Comparison of ENCODE assay signal across 8 mouse cellular contexts in the genomic region with DNA sequence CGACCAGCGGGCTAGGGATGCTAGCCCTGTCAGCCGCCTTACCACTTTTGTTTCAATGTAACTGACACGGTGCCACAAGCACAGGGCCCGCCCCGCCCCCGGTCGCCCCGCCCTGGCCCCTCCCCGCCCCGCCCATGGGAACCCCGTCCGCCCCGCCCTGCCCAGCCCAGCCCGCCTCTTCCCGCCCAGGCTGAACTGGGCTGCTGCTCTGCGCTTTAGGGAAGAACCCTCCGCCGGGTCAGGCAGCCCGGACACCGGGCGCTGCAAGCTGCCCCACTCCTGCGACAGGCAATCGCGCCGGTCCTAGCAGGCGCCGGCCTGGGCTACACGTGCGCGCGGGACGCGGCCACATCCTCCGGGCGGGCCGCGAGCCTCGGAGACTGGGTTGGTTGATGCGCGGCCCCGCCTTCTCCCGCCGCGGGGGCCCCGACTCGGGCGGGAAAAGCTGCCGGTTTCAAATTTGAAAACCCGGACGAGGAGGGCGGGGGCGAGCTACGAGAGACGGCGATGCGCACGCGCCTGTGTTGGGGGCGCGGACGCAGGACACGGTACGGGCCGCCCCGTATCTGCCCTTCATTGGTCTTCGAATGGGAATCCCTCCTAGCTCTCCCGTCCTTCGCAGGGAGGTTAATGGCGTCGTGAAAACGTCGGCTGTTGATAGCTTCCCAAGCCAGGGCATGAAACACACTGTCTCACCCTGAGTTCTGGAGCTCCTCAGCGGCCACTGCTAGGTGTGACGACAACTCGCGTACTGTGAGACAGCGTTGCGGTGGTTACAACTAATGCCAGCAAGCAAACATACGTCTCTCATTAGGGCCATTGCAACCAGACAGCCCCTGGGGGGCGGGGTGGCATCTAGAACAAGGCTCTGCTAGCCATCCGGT. TPM values are rescaled to one million over a fixed set of nuclear protein-coding genes. Genes with fewer than 3 reads are reported as not detected.
DNase-seq lines count a peak whose midpoint lies in the region; ATAC-seq lines count a peak whose summit lies in the region.

TSS of gene Mxd3 (minus strand) at position 141 of the 884 bp plus-strand sequence.

- intact Hi-C loops in left cerebral cortex, postnatal 10 days (cut with DNase I): no loop called here

- peak within 1 kb of the TSS; percentile 95 for H3K4me2 ChIP-seq in hindbrain, embryonic 16.5 days (ENCODE audit: low read length)

- peak within 1 kb of the TSS; percentile 83 for H3K27ac ChIP-seq in hindbrain, embryonic 16.5 days (ENCODE audit: low read depth, low read length)

- peak; percentile 93 for DNase-seq in ZHBTc4 (ENCODE audit: low read depth, low spot score)
- peak; percentile 81 to 83 for DNase-seq in cerebellum, postnatal 25 days
- peak; percentile 70 for DNase-seq in gastrocnemius, adult 18-20 months (ENCODE audit: low spot score)
- DNase-seq in left cerebral cortex, postnatal 10 days (ENCODE audit: extremely low spot score in 1 of 2, low spot score in 2 of 2): peak; percentile 66 to 90
- DNase-seq in right cerebral cortex, postnatal 10 days (ENCODE audit: low spot score in 2 of 2): peak; percentile 90
- DNase-seq in urinary bladder, postnatal 4 days (ENCODE audit: low spot score in 2 of 2): peak; percentile 83 to 86

- ATAC-seq in hindbrain, embryonic 16.5 days: peak; percentile 81
- ATAC-seq in megakaryocyte progenitor cell, adult 5-6 weeks (replicated peaks; ENCODE audit: poor library complexity): peak; percentile 58

- peaks cover 8% of the 10 kb centered on the region for H3K36me3 ChIP-seq in hindbrain, embryonic 16.5 days (ENCODE audit: control insufficient read depth, insufficient read depth, low read length)

- H3K9me3 ChIP-seq in hindbrain, embryonic 16.5 days (ENCODE audit: control insufficient read depth, low read length): no peaks in the 10 kb centered on the region

- peak within 1 kb of the TSS; percentile 75 for H3K9ac ChIP-seq in hindbrain, embryonic 16.5 days (ENCODE audit: low read depth, low read length)

- under 1% methylated on average over 65 of the region's 82 CpGs for WGBS in hindbrain, embryonic 16.5 days

- H3K27me3 ChIP-seq in hindbrain, embryonic 16.5 days (replicated peaks; ENCODE audit: control insufficient read depth, insufficient read depth, low read length): no peaks in the 10 kb centered on the region

- H3K4me3 ChIP-seq in hindbrain, embryonic 16.5 days (ENCODE audit: low read length): peak within 1 kb of the TSS; percentile 86

- peaks cover 24% of the 10 kb centered on the region for H3K4me1 ChIP-seq in hindbrain, embryonic 16.5 days (ENCODE audit: control insufficient read depth, insufficient read depth, low read depth, low read length)

RNA-seq across cellular contexts. Expression of gene Mxd3, which starts in this region (rescaled TPM):
- total RNA-seq in gastrocnemius, adult 18-20 months (2021): not detected
- 10.9 and 12.4 TPM in 2 replicates for polyA plus RNA-seq in hindbrain, embryonic 16.5 days (2015; fragmentation: Nextera tagmentation; extraction: Ambion mirVana)
- total RNA-seq in left cerebral cortex, postnatal 10 days (2021): 1 to 10 TPM; 2.2 to 2.4 TPM
- 4.7 and 6.9 TPM in 2 replicates for total RNA-seq in megakaryocyte progenitor cell, adult 5-6 weeks (2015)
- total RNA-seq in megakaryocyte progenitor cell, adult 5-6 weeks (2017): 4.7 and 16.3 TPM in 2 replicates

Comparison
In these comparisons a context has a peak if more than half of its experiments do, and no peak if none do; other contexts are left out.
1. Peak in every context shown above with its lines: DNase-seq, ATAC-seq, H3K4me3 ChIP-seq and H3K27ac ChIP-seq.
2. Peak in DNase-seq in gastrocnemius, adult 18-20 months; RNA of the gene not detected or under 1 TPM.